Mouse (Mus musculus) midbrain, embryonic 11.5 days (tissue): Measurements from ENCODE around the gene Cwc22. TPM values are rescaled to one million over a fixed set of nuclear protein-coding genes. Genes with fewer than 3 reads are reported as not detected.

Source experiments
- ATAC-seq: fragments of 200-750 bp; cut with Nextera tagmentation; 2 replicates; pipeline ENCODE4 v1.8.0; 2017; ENCODE audit warnings: moderate TSS enrichment, moderate library complexity; ENCODE audit not compliant: low FRiP score
- DNase-seq: peaks from one replicate; pipeline ENCODE4 v3.0.0; 2015; ENCODE audit warnings: low spot score; ENCODE audit errors: missing footprints
- H3K27ac ChIP-seq: fragments of 300-500 bp; sonication (generic); 2 replicates; pipeline ENCODE4 v1.5.1; 2014; ENCODE audit warnings: low read depth, low read length
- H3K27me3 ChIP-seq: fragments of 300-500 bp; sonication (generic); 2 replicates; pipeline ENCODE4 v1.6.1; 2014; ENCODE audit warnings: mild to moderate bottlenecking, low read length, moderate library complexity, mixed read lengths; ENCODE audit not compliant: control insufficient read depth, insufficient read depth
- H3K36me3 ChIP-seq: fragments of 300-500 bp; sonication (generic); 2 replicates; pipeline ENCODE4 v1.6.1; 2014; ENCODE audit warnings: mild to moderate bottlenecking, low read length, moderate library complexity, mixed read lengths; ENCODE audit not compliant: control insufficient read depth, insufficient read depth
- H3K4me1 ChIP-seq: fragments of 300-500 bp; sonication (generic); 2 replicates; pipeline ENCODE4 v1.6.1; 2014; ENCODE audit warnings: low read length; ENCODE audit not compliant: control insufficient read depth, insufficient read depth
- H3K4me2 ChIP-seq: fragments of 300-500 bp; sonication (generic); 2 replicates; pipeline ENCODE4 v1.6.1; 2014; ENCODE audit warnings: mild to moderate bottlenecking, moderate library complexity
- H3K4me3 ChIP-seq: fragments of 300-500 bp; sonication (generic); 2 replicates; pipeline ENCODE4 v1.5.1; 2014; ENCODE audit warnings: low read depth, low read length
- H3K9ac ChIP-seq: fragments of 300-500 bp; sonication (generic); 2 replicates; pipeline ENCODE4 v1.6.1; 2014; ENCODE audit warnings: low read length
- H3K9me3 ChIP-seq: fragments of 300-500 bp; sonication (generic); 2 replicates; pipeline ENCODE4 v1.6.1; 2016; ENCODE audit warnings: low read length; ENCODE audit not compliant: control insufficient read depth
- WGBS: fragments of 180-500 bp; shearing (Covaris S2); extraction: QIAGEN DNeasy Blood & Tissue Kit; methylation state at CpG from one replicate; pipeline ENCODE4 v1.1.7; 2014; 5-methylcytosine and 5-hydroxymethylcytosine counted together
- polyA plus RNA-seq: library from polyadenylated mRNA; unstranded; fragments of >200 nt; fragmentation: Nextera tagmentation; extraction: Ambion mirVana; gene quantifications from 2 replicates; pipeline ENCODE4 v1.2.1, GENCODE M21; 2014

Cwc22 gene
- polyA plus RNA-seq, 1 experiment from 2014 or later = 38.5 TPM

DNA sequence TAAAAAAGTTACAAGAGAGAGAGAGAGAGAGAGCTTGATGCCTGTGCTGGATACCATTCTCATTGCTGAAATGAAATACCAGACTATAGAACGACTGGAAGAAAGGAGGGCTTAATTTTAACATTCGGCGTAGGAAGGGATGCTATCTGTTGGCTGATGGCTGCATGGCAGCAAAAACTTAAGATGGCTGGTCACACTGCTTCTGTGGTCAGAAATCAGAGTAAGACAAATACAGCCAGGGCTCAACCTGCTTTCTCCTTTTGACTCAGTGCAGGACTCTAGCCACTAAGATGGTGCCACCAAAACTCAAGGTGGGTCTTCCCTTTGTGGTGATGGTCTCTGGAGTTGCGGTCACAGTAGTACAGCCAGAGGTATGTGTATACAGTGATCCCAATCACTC is 70.7 kb downstream of the Cwc22 start:
- no peak overlapping the region for H3K4me2 ChIP-seq
- no peak for DNase-seq
- no peak overlapping the region for H3K9ac ChIP-seq
- ATAC-seq = no peak
- no peaks in the 10 kb centered on the region for H3K9me3 ChIP-seq
- no peak overlapping the region for H3K27ac ChIP-seq
- H3K4me1 ChIP-seq = no peaks in the 10 kb centered on the region
- 93% methylated on average over 4 of the region's 4 CpGs for WGBS
- H3K27me3 ChIP-seq = no peaks in the 10 kb centered on the region
- H3K4me3 ChIP-seq = no peak overlapping the region
- H3K36me3 ChIP-seq = no peaks in the 10 kb centered on the region

DNA sequence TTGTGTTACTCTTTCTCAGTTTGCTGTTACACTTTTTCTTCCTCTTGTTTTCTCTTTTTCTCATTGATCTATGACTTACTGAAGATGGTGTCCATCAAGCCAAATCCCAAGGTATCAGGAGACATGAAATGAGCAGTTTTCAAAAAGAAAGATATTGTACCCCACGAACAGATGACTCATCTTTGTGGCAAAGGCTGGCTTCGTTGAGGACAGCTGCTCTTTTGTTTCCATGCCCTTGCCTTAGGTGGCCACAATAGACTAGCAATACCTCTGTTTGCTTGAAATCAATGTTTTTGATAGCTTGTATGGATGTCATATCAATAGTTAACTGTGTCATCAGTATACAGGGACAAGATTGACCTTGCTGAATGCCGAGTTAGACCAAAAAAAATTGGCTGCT is 71.5 kb downstream of the Cwc22 start:
- no peak for DNase-seq
- ATAC-seq = no peak
- no peak overlapping the region for H3K4me2 ChIP-seq
- H3K27ac ChIP-seq = no peak overlapping the region
- no peak overlapping the region for H3K4me3 ChIP-seq
- H3K27me3 ChIP-seq = no peaks in the 10 kb centered on the region
- H3K36me3 ChIP-seq = no peaks in the 10 kb centered on the region
- no peak overlapping the region for H3K9ac ChIP-seq
- H3K9me3 ChIP-seq = no peaks in the 10 kb centered on the region
- H3K4me1 ChIP-seq = no peaks in the 10 kb centered on the region
- WGBS = 81% methylated on average over 3 of the region's 3 CpGs

DNA sequence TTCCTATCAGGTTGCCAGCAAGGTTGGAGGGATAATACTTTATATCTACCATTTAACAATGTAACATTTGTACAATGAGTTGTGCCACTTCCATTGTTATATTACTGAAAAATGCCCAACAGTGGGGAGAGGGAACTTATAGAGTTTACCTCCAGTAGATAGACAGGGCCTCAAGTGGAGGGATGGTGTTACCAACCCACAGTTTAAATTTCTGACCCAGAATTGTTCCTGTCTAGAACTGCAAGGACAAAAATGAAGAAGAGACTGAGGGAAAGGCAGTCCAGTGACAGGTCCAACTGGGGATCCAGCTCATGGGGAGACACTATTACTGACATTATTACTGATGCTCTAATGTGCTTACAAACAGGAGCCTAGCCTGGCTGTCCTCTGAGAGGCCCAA is 72.4 kb downstream of the Cwc22 start:
- Histone ChIP-seq H3K27ac (no peak overlapping the region), H3K4me2 (no peak overlapping the region), H3K36me3 (no peaks in the 10 kb centered on the region), H3K27me3 (no peaks in the 10 kb centered on the region), H3K4me3 (no peak overlapping the region), H3K9ac (no peak overlapping the region), H3K9me3 (no peaks in the 10 kb centered on the region), H3K4me1 (no peaks in the 10 kb centered on the region)
- ATAC-seq (no peak), DNase-seq (no peak)

DNA sequence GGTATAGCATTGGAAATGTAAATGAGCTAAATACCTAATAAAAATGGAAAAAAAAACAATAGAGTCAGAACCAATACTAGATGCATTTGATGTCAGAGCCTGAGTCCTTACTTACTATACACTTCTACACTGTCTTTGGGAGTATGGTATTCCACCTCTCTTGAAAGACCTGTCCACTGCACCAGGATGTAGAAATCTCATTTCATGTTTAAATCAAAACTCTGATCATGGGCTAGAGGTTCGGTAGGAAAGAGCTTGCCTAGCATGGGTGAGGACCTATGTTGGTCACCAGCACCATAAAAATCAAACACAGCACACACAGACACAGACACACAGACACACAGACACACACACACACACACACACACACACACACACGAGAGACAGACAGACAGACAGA is 73.5 kb downstream of the Cwc22 start:
- Histone ChIP-seq H3K27ac (no peak overlapping the region), H3K4me3 (no peak overlapping the region), H3K9me3 (no peaks in the 10 kb centered on the region), H3K4me1 (no peaks in the 10 kb centered on the region), H3K4me2 (no peak overlapping the region), H3K27me3 (no peaks in the 10 kb centered on the region), H3K9ac (no peak overlapping the region), H3K36me3 (no peaks in the 10 kb centered on the region)
- 75% methylated on average over 2 of the region's 2 CpGs for WGBS
- ATAC-seq (no peak), DNase-seq (no peak)

DNA sequence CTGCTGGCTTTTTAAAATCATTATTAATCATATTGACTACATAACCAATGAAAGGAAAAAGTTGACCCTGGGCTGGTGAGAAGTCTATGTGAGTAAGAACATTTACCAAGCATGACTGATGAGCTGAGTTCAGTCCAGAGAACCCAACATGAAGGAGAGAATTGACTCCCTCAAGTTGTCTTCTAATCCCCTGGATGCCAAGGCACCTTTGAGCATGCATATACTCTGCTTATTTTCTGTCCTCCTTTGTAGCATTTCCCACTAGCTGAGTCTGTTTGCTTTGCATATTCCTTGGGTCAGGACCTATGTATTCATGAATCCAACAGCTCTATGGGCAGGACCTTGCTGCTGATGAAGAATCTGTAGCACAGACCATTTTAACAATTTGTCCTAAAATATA is 75.0 kb downstream of the Cwc22 start:
- Histone ChIP-seq H3K36me3 (no peaks in the 10 kb centered on the region), H3K4me1 (no peaks in the 10 kb centered on the region), H3K27me3 (no peaks in the 10 kb centered on the region), H3K4me3 (no peak overlapping the region), H3K9ac (no peak overlapping the region), H3K4me2 (no peak overlapping the region), H3K9me3 (no peaks in the 10 kb centered on the region), H3K27ac (no peak overlapping the region)
- ATAC-seq = no peak
- DNase-seq = no peak

DNA sequence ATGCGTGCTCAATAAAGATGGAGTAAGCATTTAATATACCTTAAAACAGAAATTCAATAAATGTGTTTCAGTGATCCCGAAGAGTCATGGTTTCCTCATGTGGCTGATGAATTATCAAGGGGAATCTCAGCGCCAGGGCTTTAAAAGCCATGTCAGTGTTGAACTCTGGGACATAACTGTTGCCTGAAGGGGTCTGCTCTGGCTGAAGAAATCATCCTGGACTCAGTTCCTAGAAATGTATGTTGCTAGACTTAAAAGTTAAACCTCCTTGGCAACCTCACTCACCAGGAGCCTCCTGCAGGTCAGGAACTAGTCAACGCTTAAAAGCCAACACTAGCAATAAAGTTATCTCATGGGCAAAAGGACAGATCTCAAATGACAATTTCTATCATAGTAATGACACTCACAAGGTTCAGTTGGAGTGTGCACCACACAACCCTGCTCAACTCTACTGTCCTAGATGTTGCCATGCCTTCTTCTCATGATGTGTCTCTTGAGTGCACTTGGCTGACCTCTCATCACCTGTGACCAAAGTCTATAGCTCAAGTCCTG is 76.4 kb downstream of the Cwc22 start:
- DNase-seq (no peak), ATAC-seq (no peak)
- 93% methylated on average over 4 of the region's 4 CpGs for WGBS

DNA sequence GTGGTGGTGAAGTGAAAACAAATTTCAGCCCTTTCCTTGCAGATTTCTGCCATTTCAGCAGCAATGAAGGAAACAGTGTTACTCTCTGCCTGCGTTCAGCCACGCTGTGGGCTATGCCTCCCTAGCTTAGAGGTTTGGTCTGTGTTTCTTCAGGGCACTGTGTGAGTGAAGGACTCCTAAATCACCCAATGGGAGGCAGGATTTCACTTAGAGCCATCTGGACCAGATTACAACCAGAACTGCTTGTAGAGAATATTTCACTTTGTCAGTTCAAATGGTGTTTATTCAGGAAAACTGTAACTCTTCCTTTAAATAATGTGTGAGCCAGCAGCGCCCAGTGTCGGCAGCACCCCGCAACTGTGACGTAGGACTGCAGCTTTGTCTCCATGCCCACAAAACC is 82.2 kb downstream of the Cwc22 start:
- DNase-seq (no peak), ATAC-seq (no peak)
- Histone ChIP-seq H3K9ac (no peak overlapping the region), H3K36me3 (no peaks in the 10 kb centered on the region), H3K4me3 (no peak overlapping the region), H3K4me2 (no peak overlapping the region), H3K4me1 (no peaks in the 10 kb centered on the region), H3K9me3 (no peaks in the 10 kb centered on the region), H3K27me3 (no peaks in the 10 kb centered on the region), H3K27ac (no peak overlapping the region)
- 87% methylated on average over 6 of the region's 6 CpGs for WGBS

More for the DNA sequence above, 76.4 kb downstream of the Cwc22 start:
- no peaks in the 10 kb centered on the region for H3K27me3 ChIP-seq
- no peak overlapping the region for H3K27ac ChIP-seq
- no peaks in the 10 kb centered on the region for H3K4me1 ChIP-seq
- H3K9ac ChIP-seq = no peak overlapping the region
- H3K9me3 ChIP-seq = no peaks in the 10 kb centered on the region
- H3K36me3 ChIP-seq = no peaks in the 10 kb centered on the region
- H3K4me2 ChIP-seq = no peak overlapping the region
- no peak overlapping the region for H3K4me3 ChIP-seq

DNA sequence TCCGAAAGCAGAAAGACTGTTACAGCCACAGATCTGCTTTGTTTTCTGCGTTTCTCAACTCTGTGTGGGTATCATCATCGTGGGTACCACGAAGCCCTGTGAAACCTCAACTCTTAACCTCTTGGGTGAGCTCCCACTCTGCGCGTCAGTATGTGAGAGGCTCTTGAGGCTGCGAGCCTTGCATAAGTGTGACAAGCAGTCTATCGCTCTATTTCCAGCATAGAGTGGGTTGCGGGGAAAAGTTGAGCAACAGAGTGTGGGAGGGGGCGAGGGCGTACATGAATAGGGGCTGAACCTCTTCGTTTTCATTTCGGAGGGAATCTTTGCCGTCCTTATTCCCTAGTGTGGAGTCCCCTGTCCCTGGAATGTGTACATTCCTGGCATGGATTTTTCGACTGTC is 82.7 kb downstream of the Cwc22 start:
- Histone ChIP-seq H3K9ac (no peak overlapping the region), H3K9me3 (no peaks in the 10 kb centered on the region), H3K4me3 (no peak overlapping the region), H3K4me2 (no peak overlapping the region), H3K36me3 (no peaks in the 10 kb centered on the region), H3K27ac (no peak overlapping the region), H3K27me3 (no peaks in the 10 kb centered on the region), H3K4me1 (no peaks in the 10 kb centered on the region)
- DNase-seq (no peak), ATAC-seq (no peak)
- 80% methylated on average over 15 of the region's 15 CpGs for WGBS

DNA sequence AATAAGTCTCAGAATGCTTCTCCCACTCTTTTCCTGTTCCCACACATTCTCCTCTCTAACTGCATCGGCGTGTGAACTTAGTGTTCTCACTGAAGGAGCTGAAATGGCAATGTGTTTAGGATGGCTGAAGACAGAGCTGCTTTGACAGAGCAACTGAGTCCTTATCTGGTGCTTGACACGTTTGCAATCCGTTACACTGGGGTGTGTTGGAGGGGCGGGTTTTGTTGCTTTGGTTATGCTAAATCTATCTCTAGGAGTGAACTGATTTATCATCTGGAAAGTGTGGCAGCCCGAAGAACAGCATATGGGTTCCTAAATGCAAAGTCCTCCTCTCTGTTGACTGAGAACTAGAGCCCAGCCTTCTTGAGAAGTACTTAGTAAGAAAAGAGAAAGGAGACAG is 104.7 kb downstream of the Cwc22 start:
- Histone ChIP-seq H3K9me3 (no peaks in the 10 kb centered on the region), H3K27me3 (no peaks in the 10 kb centered on the region), H3K9ac (no peak overlapping the region), H3K4me1 (no peaks in the 10 kb centered on the region), H3K4me3 (no peak overlapping the region), H3K27ac (no peak overlapping the region), H3K4me2 (no peak overlapping the region), H3K36me3 (no peaks in the 10 kb centered on the region)
- ATAC-seq = no peak
- DNase-seq = no peak
- 69% methylated on average over 6 of the region's 6 CpGs for WGBS

DNA sequence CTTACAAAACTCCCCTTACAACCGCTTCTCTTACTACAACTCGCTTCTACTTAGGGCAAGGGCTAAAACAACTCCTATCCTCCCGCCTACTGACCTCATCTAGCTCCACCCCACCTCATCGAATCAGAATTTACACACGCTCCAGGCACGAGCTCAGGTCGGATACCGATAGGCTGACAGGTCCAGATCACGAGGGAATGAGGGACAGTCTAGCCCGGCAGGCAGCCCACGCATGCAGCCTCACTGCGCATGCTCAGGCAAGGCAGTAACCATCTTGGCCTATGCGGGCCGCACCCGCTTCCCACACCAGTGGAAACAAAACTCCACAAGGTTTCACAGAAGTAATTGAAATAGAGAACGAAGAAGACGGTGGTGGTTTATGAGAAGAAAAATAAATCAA is 106.6 kb downstream of the Cwc22 start:
- H3K36me3 ChIP-seq = no peaks in the 10 kb centered on the region
- 90% methylated on average over 17 of the region's 17 CpGs for WGBS

More for the DNA sequence above, 106.6 kb downstream of the Cwc22 start:
- DNase-seq (no peak), ATAC-seq (no peak)
- H3K9ac ChIP-seq = no peak overlapping the region
- no peak overlapping the region for H3K4me2 ChIP-seq
- no peaks in the 10 kb centered on the region for H3K4me1 ChIP-seq
- no peaks in the 10 kb centered on the region for H3K27me3 ChIP-seq
- H3K4me3 ChIP-seq = no peak overlapping the region
- no peak overlapping the region for H3K27ac ChIP-seq
- no peaks in the 10 kb centered on the region for H3K9me3 ChIP-seq
